Mouse (Mus musculus) midbrain, embryonic 11.5 days (tissue): ENCODE measurements at regions not wholly inside any gene's neighbourhood (a gene's known extent, or its start where the extent isn't known, plus 50 kb on each side); places are given as distances from the start of the nearest gene placed in this dataset.

Experiments
- ATAC-seq: fragments of 200-750 bp; cut with Nextera tagmentation; 2 replicates; pipeline ENCODE4 v1.8.0; 2017; ENCODE audit warnings: moderate TSS enrichment, moderate library complexity; ENCODE audit not compliant: low FRiP score
- DNase-seq: peaks from one replicate; pipeline ENCODE4 v3.0.0; 2015; ENCODE audit warnings: low spot score; ENCODE audit errors: missing footprints
- H3K27ac ChIP-seq: fragments of 300-500 bp; sonication (generic); 2 replicates; pipeline ENCODE4 v1.5.1; 2014; ENCODE audit warnings: low read depth, low read length
- H3K27me3 ChIP-seq: fragments of 300-500 bp; sonication (generic); 2 replicates; pipeline ENCODE4 v1.6.1; 2014; ENCODE audit warnings: mild to moderate bottlenecking, low read length, moderate library complexity, mixed read lengths; ENCODE audit not compliant: control insufficient read depth, insufficient read depth
- H3K36me3 ChIP-seq: fragments of 300-500 bp; sonication (generic); 2 replicates; pipeline ENCODE4 v1.6.1; 2014; ENCODE audit warnings: mild to moderate bottlenecking, low read length, moderate library complexity, mixed read lengths; ENCODE audit not compliant: control insufficient read depth, insufficient read depth
- H3K4me1 ChIP-seq: fragments of 300-500 bp; sonication (generic); 2 replicates; pipeline ENCODE4 v1.6.1; 2014; ENCODE audit warnings: low read length; ENCODE audit not compliant: control insufficient read depth, insufficient read depth
- H3K4me2 ChIP-seq: fragments of 300-500 bp; sonication (generic); 2 replicates; pipeline ENCODE4 v1.6.1; 2014; ENCODE audit warnings: mild to moderate bottlenecking, moderate library complexity
- H3K4me3 ChIP-seq: fragments of 300-500 bp; sonication (generic); 2 replicates; pipeline ENCODE4 v1.5.1; 2014; ENCODE audit warnings: low read depth, low read length
- H3K9ac ChIP-seq: fragments of 300-500 bp; sonication (generic); 2 replicates; pipeline ENCODE4 v1.6.1; 2014; ENCODE audit warnings: low read length
- H3K9me3 ChIP-seq: fragments of 300-500 bp; sonication (generic); 2 replicates; pipeline ENCODE4 v1.6.1; 2016; ENCODE audit warnings: low read length; ENCODE audit not compliant: control insufficient read depth
- WGBS: fragments of 180-500 bp; shearing (Covaris S2); extraction: QIAGEN DNeasy Blood & Tissue Kit; methylation state at CpG from one replicate; pipeline ENCODE4 v1.1.7; 2014; 5-methylcytosine and 5-hydroxymethylcytosine counted together

- ATAC-seq (no peak), DNase-seq (no peak)
- Histone ChIP-seq H3K9me3 (no peaks in the 10 kb centered on the region), H3K4me1 (no peaks in the 10 kb centered on the region), H3K9ac (no peak overlapping the region), H3K4me3 (no peak overlapping the region), H3K4me2 (no peak overlapping the region), H3K36me3 (no peaks in the 10 kb centered on the region), H3K27me3 (no peaks in the 10 kb centered on the region), H3K27ac (no peak overlapping the region)
- 44% methylated on average over 9 of the region's 9 CpGs for WGBS
These were observed 118.3 kb upstream of the Lef1 start for GRCm38 (mm10) chr3:130991971-130992370.

DNA sequence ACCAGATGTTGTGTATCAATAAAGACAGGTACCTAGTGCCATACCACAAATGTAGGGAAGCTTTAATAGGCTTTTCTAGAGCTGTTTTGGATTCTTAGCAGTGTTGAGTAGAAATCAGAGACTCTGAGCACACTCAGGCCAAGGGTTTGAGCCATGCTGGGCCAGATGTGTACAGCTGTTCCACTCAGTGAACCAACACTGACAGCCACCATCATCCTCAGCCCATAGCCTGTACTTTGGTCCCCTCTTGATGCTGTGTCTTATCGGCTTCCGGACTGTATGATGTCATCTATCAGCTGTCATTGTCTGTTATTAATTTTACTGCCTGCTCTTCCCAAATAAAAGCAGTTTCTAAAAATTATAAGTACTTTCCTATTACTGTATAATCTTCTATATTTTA lies 123.6 kb upstream of the Lef1 start:
- no peak overlapping the region for H3K4me2 ChIP-seq
- DNase-seq (no peak), ATAC-seq (no peak)
- no peaks in the 10 kb centered on the region for H3K36me3 ChIP-seq
- no peak overlapping the region for H3K27ac ChIP-seq
- 90% methylated on average over 2 of the region's 2 CpGs for WGBS
- no peaks in the 10 kb centered on the region for H3K9me3 ChIP-seq
- H3K4me1 ChIP-seq: no peaks in the 10 kb centered on the region
- no peak overlapping the region for H3K9ac ChIP-seq
- H3K27me3 ChIP-seq: no peaks in the 10 kb centered on the region
- H3K4me3 ChIP-seq: no peak overlapping the region

GRCm38 (mm10) chr3:130986101-130986500 lies 124.2 kb upstream of the Lef1 start:
- Histone ChIP-seq H3K4me2 (no peak overlapping the region), H3K4me1 (no peaks in the 10 kb centered on the region), H3K9me3 (no peaks in the 10 kb centered on the region), H3K27me3 (no peaks in the 10 kb centered on the region), H3K4me3 (no peak overlapping the region), H3K9ac (no peak overlapping the region), H3K27ac (no peak overlapping the region), H3K36me3 (no peaks in the 10 kb centered on the region)
- ATAC-seq (no peak), DNase-seq (no peak)
- WGBS: 90% methylated on average over 2 of the region's 2 CpGs

GRCm38 (mm10) chr3:130981566-130981965 lies 128.7 kb upstream of the Lef1 start:
- H3K9ac ChIP-seq: no peak overlapping the region

DNA sequence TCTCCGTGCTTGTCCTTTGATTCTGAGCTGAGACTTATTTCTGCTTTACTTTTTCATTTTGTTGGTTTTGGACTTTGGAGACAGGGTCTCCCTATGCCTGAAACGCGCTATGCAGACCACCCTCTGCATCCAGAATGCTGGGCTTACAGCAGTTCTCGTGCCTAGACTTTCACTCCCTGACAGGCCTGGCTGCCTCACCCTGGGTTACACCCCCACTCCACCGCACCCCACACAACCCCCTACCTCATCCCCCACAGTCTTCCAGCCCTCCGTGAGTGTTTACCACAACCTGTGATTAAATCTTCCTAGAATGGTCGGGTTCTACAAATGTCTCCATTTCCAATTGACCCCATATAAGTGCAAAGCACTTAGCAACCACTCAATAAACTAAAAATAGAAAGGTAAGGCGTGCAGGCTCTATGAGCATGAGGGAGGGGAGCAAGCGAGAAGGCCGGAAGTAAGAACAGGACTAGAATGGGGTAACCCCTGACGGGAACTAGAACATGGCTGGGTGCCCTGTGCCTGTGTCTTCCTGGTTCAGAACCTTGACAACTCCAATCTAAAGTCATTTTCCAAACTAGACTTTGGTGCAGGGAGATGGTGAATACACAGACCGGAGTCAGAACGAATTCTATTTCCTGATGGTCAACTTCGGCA lies 131.2 kb upstream of the Lef1 start:
- ATAC-seq (no peak), DNase-seq (no peak)
- WGBS: 82% methylated on average over 14 of the region's 14 CpGs
- no peak overlapping the region for H3K27ac ChIP-seq
- H3K4me1 ChIP-seq: no peaks in the 10 kb centered on the region
- no peak overlapping the region for H3K4me2 ChIP-seq
- H3K27me3 ChIP-seq: no peaks in the 10 kb centered on the region
- H3K9ac ChIP-seq: no peak overlapping the region
- no peaks in the 10 kb centered on the region for H3K36me3 ChIP-seq
- H3K9me3 ChIP-seq: no peaks in the 10 kb centered on the region
- no peak overlapping the region for H3K4me3 ChIP-seq

More at GRCm38 (mm10) chr3:130981566-130981965, 128.7 kb upstream of the Lef1 start:
- H3K36me3 ChIP-seq: no peaks in the 10 kb centered on the region
- H3K27ac ChIP-seq: no peak overlapping the region
- no peaks in the 10 kb centered on the region for H3K4me1 ChIP-seq
- no peak overlapping the region for H3K4me3 ChIP-seq
- H3K27me3 ChIP-seq: no peaks in the 10 kb centered on the region
- no peak for DNase-seq
- no peak overlapping the region for H3K4me2 ChIP-seq
- H3K9me3 ChIP-seq: no peaks in the 10 kb centered on the region
- ATAC-seq: no peak

DNA sequence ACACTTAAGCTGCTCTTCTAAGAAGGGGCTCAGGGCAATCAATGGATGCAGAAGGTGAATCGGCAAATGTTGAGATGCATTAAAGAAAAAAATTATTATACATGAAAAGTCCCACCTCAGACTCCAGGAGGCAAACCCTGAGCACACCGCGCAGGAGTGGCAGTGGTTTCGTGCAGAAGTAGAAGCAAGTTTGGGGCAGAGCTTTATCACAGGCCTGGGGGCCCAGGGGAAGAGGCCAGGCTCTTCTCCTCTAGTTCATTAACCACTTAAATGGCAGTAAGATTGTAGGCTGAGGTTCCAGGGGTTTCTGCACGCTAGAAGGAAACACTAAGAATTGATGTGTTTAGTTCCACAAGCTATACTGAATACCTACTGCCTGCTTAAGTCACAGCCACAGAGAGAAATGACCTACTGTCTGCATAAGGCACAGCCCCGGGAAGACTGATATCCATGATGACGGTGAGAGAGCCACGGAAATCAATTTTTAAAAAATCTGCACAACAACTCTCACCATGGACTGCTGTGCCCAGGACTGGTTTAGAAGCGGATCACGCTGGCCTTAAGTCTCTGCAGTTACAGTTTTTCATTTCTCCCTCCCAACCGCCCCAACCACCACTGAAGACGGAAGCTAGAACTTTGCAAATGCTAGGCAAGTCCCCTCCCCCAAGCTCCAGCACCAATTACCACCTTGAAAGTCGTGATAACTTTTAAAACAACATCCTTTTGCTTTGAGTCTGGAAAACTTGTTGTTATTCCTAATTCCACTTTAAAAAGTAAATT lies 132.2 kb upstream of the Lef1 start:
- ATAC-seq (no peak), DNase-seq (no peak)
- Histone ChIP-seq H3K9ac (no peak overlapping the region), H3K9me3 (no peaks in the 10 kb centered on the region), H3K27me3 (no peaks in the 10 kb centered on the region), H3K4me3 (no peak overlapping the region), H3K4me2 (no peak overlapping the region), H3K27ac (no peak overlapping the region), H3K4me1 (no peaks in the 10 kb centered on the region), H3K36me3 (no peaks in the 10 kb centered on the region)
- WGBS: 53% methylated on average over 13 of the region's 13 CpGs

DNA sequence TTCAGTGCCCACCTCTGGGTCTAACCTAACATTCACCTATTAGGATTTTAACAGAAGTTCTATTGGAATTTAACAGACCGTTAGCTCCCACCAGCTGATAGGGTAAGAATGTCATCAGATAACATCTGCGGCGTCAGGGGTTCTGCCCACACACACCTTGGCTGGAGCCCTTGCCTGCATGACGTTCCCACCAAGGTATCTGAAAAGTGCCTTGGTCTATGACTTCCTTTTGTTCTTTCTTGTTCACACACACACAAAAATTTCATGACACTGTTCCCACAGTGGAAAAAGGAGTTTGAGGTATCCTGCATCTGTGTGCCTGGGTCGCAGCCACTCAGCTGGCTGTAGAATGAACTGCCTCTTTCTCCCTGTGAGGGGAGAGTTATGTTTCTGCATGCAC lies 134.1 kb upstream of the Lef1 start:
- no peak for ATAC-seq

GRCm38 (mm10) chr3:130975291-130975690 lies 135.0 kb upstream of the Lef1 start:
- no peak overlapping the region for H3K4me2 ChIP-seq
- H3K27me3 ChIP-seq: no peaks in the 10 kb centered on the region
- ATAC-seq (no peak), DNase-seq (no peak)
- H3K4me3 ChIP-seq: no peak overlapping the region
- no peak overlapping the region for H3K9ac ChIP-seq
- H3K9me3 ChIP-seq: no peaks in the 10 kb centered on the region
- H3K27ac ChIP-seq: no peak overlapping the region
- H3K36me3 ChIP-seq: no peaks in the 10 kb centered on the region
- no peaks in the 10 kb centered on the region for H3K4me1 ChIP-seq
- WGBS: 94% methylated on average over 1 of the region's 1 CpGs

More for the DNA sequence above, 134.1 kb upstream of the Lef1 start:
- H3K9ac ChIP-seq: no peak overlapping the region
- H3K4me3 ChIP-seq: no peak overlapping the region
- no peak for DNase-seq
- H3K36me3 ChIP-seq: no peaks in the 10 kb centered on the region
- no peaks in the 10 kb centered on the region for H3K27me3 ChIP-seq
- no peaks in the 10 kb centered on the region for H3K4me1 ChIP-seq
- no peak overlapping the region for H3K27ac ChIP-seq
- no peak overlapping the region for H3K4me2 ChIP-seq
- H3K9me3 ChIP-seq: no peaks in the 10 kb centered on the region
- 86% methylated on average over 5 of the region's 5 CpGs for WGBS

DNA sequence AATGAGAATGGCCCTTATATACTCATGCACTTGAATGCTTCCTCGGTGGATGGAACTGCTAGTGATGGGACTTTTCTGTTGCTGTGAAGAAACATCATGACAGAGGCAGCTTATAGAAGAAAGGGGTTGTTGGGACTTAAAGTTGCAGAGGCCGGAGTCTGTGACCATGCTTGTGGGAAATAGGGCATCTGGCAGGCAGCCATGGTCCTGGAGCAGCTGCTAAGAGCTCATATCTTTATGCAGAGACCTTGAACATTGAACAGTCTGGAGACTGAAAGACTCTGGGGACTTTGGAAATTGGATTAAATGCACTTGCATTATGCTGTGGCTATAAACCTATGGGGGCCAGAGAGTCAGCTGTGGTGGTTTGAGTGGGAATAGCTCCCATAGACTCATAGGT lies 138.1 kb upstream of the Lef1 start:
- no peak for DNase-seq
- no peaks in the 10 kb centered on the region for H3K27me3 ChIP-seq
- no peak overlapping the region for H3K27ac ChIP-seq
- WGBS: 76% methylated on average over 2 of the region's 2 CpGs
- no peaks in the 10 kb centered on the region for H3K9me3 ChIP-seq
- no peaks in the 10 kb centered on the region for H3K4me1 ChIP-seq
- H3K4me3 ChIP-seq: no peak overlapping the region
- H3K9ac ChIP-seq: no peak overlapping the region
- H3K4me2 ChIP-seq: no peak overlapping the region
- H3K36me3 ChIP-seq: no peaks in the 10 kb centered on the region
- no peak for ATAC-seq
